10 mouse cellular contexts compared by ENCODE assay signal in the genomic region with DNA sequence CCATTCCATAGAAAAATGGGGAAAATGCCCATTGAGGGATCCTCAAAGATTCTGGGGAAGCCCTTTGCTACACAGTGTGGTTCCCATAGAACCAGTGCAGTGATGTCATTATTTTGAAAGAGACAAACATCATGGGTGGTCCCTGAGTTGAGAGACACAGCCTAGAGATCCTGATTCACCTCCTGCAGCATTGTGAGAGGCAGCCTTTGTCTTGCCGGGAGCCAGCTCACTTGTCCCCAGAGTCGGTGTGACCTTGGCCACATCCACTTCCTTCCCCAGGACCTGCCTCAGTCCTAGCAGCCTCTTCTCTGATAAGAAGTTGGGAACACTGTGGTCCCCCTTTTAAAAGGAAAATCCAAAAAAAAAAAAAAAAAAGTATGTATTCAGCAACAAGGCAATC. TPM values are rescaled to one million over a fixed set of nuclear protein-coding genes. Genes with fewer than 3 reads are reported as not detected.
DNase-seq lines count a peak whose midpoint lies in the region; ATAC-seq and TF ChIP-seq lines count a peak whose summit lies in the region.
"Had no signal": no experiment of that assay in that cellular context is flagged by ENCODE, and none has a peak within 500 bp of the region (broad histone marks: within the 10 kb centered on the region; RNA-seq: fewer than 3 reads in every experiment).

No protein-coding gene starts in this region.

- peaks cover 12% of the 10 kb centered on the region; the same call in 1 of the 2 replicates for H3K36me3 ChIP-seq in kidney, embryonic 16.5 days (ENCODE audit: insufficient read depth, low read length)
- peaks cover 13% of the 10 kb centered on the region for H3K36me3 ChIP-seq in heart, embryonic 14.5 days (ENCODE audit: control insufficient read depth, insufficient read depth, low read length)
- H3K36me3 ChIP-seq in liver, postnatal 0 days (replicated peaks; ENCODE audit: insufficient read depth, low read length): peaks cover 13% of the 10 kb centered on the region
- no peaks in the 10 kb centered on the region for H3K36me3 ChIP-seq in forebrain, embryonic 14.5 days (ENCODE audit: control insufficient read depth, insufficient read depth, low read length)
- H3K36me3 ChIP-seq: G1E had no signal

- peaks cover 19% of the 10 kb centered on the region; the same call in 1 of the 2 replicates for H3K4me1 ChIP-seq in kidney, embryonic 16.5 days (ENCODE audit: insufficient read depth, low read length)
- peaks cover 39% of the 10 kb centered on the region for H3K4me1 ChIP-seq in brown adipose tissue, adult 24 weeks (ENCODE audit: control insufficient read depth, insufficient read depth, insufficient read length, low read length)
- H3K4me1 ChIP-seq in heart, embryonic 14.5 days (ENCODE audit: control insufficient read depth in 2 of 2, insufficient read depth in 2 of 2, low read length in 2 of 2): peaks cover 3 to 7% of the 10 kb centered on the region in 2 experiments; a peak in 3 of 4 replicates
- H3K4me1 ChIP-seq in liver, postnatal 0 days (ENCODE audit: insufficient read depth): peaks cover 37% of the 10 kb centered on the region
- no peaks in the 10 kb centered on the region for H3K4me1 ChIP-seq in forebrain, embryonic 14.5 days (ENCODE audit: control insufficient read depth, insufficient read depth, low read length)

- no peak for DNase-seq in kidney, adult 8-10 months
- no peak for DNase-seq in liver, postnatal 0 days
- no peak for DNase-seq in urinary bladder, postnatal 10 days (ENCODE audit: low spot score)
- no peak for DNase-seq in forebrain, embryonic 14.5 days (ENCODE audit: low spot score)
- DNase-seq: left cerebral cortex, postnatal 4 days; right cerebral cortex, postnatal 14 days had no signal

- ATAC-seq in kidney, embryonic 16.5 days (ENCODE audit: low FRiP score, low TSS enrichment): peak; percentile 17; the same call in 1 of the 2 replicates
- no peak for ATAC-seq in heart, embryonic 14.5 days (ENCODE audit: insufficient number of reproducible peaks, insufficient read depth, low FRiP score, low read depth)
- ATAC-seq in liver, postnatal 0 days: peak; percentile 35; the same call in 1 of the 2 replicates
- ATAC-seq in forebrain, embryonic 14.5 days: no peak

- no peak overlapping the region for H3K4me2 ChIP-seq in kidney, embryonic 16.5 days (replicated peaks; ENCODE audit: low read depth, low read length)
- no peak overlapping the region for H3K4me2 ChIP-seq in heart, embryonic 14.5 days (ENCODE audit: low read length)
- no peak overlapping the region for H3K4me2 ChIP-seq in liver, postnatal 0 days (ENCODE audit: low read depth, low read length)
- H3K4me2 ChIP-seq in forebrain, embryonic 14.5 days (ENCODE audit: low read length): no peak overlapping the region

- no peaks in the 10 kb centered on the region for H3K27me3 ChIP-seq in kidney, embryonic 16.5 days (ENCODE audit: insufficient read depth, low read length)
- H3K27me3 ChIP-seq in heart, embryonic 14.5 days (ENCODE audit: control insufficient read depth, insufficient read depth, low read length): no peaks in the 10 kb centered on the region
- H3K27me3 ChIP-seq in liver, postnatal 0 days (ENCODE audit: insufficient read depth, low read length): no peaks in the 10 kb centered on the region
- H3K27me3 ChIP-seq in forebrain, embryonic 14.5 days (replicated peaks; ENCODE audit: control insufficient read depth, insufficient read depth, low read length): no peaks in the 10 kb centered on the region

- no peak; the same call in 1 of the 2 replicates for TF ChIP-seq EP300 in liver, postnatal 0 days (IDR thresholded peaks at IDR 0.05; ENCODE audit: low read depth)

- no peak overlapping the region for H3K4me3 ChIP-seq in kidney, embryonic 16.5 days (ENCODE audit: low read length)
- no peak overlapping the region for H3K4me3 ChIP-seq in brown adipose tissue, adult 24 weeks (ENCODE audit: insufficient read depth, low read depth, low read length)
- H3K4me3 ChIP-seq in heart, embryonic 14.5 days (ENCODE audit: control insufficient read depth in 1 of 2, insufficient read depth in 1 of 2, low read depth in 1 of 2, low read length in 2 of 2): no peak overlapping the region
- no peak overlapping the region for H3K4me3 ChIP-seq in liver, postnatal 0 days (ENCODE audit: low read depth, low read length)
- H3K4me3 ChIP-seq in forebrain, embryonic 14.5 days (ENCODE audit: low read depth, low read length): no peak overlapping the region

- no peak for TF ChIP-seq CTCF in liver, postnatal 0 days (IDR thresholded peaks at IDR 0.05; ENCODE audit: low read depth)

- no peaks in the 10 kb centered on the region for H3K9me3 ChIP-seq in kidney, embryonic 16.5 days (ENCODE audit: low read length)
- H3K9me3 ChIP-seq in heart, embryonic 14.5 days (ENCODE audit: control insufficient read depth, low read length): no peaks in the 10 kb centered on the region
- H3K9me3 ChIP-seq in liver, postnatal 0 days (ENCODE audit: low read length): no peaks in the 10 kb centered on the region
- no peaks in the 10 kb centered on the region for H3K9me3 ChIP-seq in forebrain, embryonic 14.5 days (replicated peaks; ENCODE audit: control insufficient read depth, low read length)
- H3K9me3 ChIP-seq: G1E had no signal

- peak overlapping the region; percentile 72; the same call in 1 of the 2 replicates for H3K27ac ChIP-seq in kidney, embryonic 16.5 days (ENCODE audit: low read length)
- H3K27ac ChIP-seq in brown adipose tissue, adult 24 weeks (replicated peaks; ENCODE audit: low read depth, low read length): peak overlapping the region; percentile 97
- H3K27ac ChIP-seq in heart, embryonic 14.5 days (replicated peaks in 1 of 2; ENCODE audit: control insufficient read depth in 1 of 2, insufficient read depth in 1 of 2, low read depth in 2 of 2, low read length in 2 of 2): peak overlapping the region; percentile 9 to 35; a peak in 3 of 4 replicates
- H3K27ac ChIP-seq in liver, postnatal 0 days (ENCODE audit: low read depth): peak overlapping the region; percentile 84
- no peak overlapping the region for H3K27ac ChIP-seq in forebrain, embryonic 14.5 days (ENCODE audit: low read depth, low read length)

- WGBS in kidney, embryonic 16.5 days: 62% methylated on average over 2 of the region's 2 CpGs
- WGBS in heart, embryonic 14.5 days: 44% methylated on average over 2 of the region's 2 CpGs
- 24% methylated on average over 2 of the region's 2 CpGs for WGBS in liver, postnatal 0 days (ENCODE audit: insufficient replicate concordance)
- 43% methylated on average over 2 of the region's 2 CpGs for WGBS in forebrain, embryonic 14.5 days

- no peak overlapping the region for H3K9ac ChIP-seq in kidney, embryonic 16.5 days (replicated peaks; ENCODE audit: low read length)
- no peak overlapping the region for H3K9ac ChIP-seq in heart, embryonic 14.5 days (ENCODE audit: low read length)
- H3K9ac ChIP-seq in liver, postnatal 0 days (replicated peaks): no peak overlapping the region
- no peak overlapping the region for H3K9ac ChIP-seq in forebrain, embryonic 14.5 days (ENCODE audit: low read length)

RNA-seq across cellular contexts. Expression of a gene that starts 36.3 kb away (rescaled TPM):
- polyA plus RNA-seq in kidney, embryonic 16.5 days (2015; fragmentation: Nextera tagmentation; extraction: Ambion mirVana): 8.7 and 9.1 TPM in 2 replicates
- polyA plus RNA-seq in brown adipose tissue, adult 24 weeks (2012; ENCODE audit: insufficient read depth, insufficient read length, missing spikeins): 2.9 and 7.5 TPM in 2 replicates
- polyA plus RNA-seq in heart, embryonic 14.5 days (2014; fragmentation: Nextera tagmentation; extraction: Ambion mirVana): 11.7 and 11.8 TPM in 2 replicates
- polyA plus RNA-seq in liver, postnatal 0 days (2015; fragmentation: Nextera tagmentation; extraction: Ambion mirVana): 8.3 and 10.0 TPM in 2 replicates
- polyA plus RNA-seq in forebrain, embryonic 14.5 days (2014; fragmentation: Nextera tagmentation; extraction: Ambion mirVana): 1.9 and 2.9 TPM in 2 replicates

Comparison
In these comparisons a context has a peak if more than half of its experiments do, and no peak if none do; other contexts are left out.
1. ATAC-seq: peak in kidney, embryonic 16.5 days (single experiment) and liver, postnatal 0 days (single experiment); none in heart, embryonic 14.5 days (single experiment) and forebrain, embryonic 14.5 days (single experiment).